Mouse (Mus musculus): ENCODE measurements around the gene Galnt17. TPM values are rescaled to one million over a fixed set of nuclear protein-coding genes. Genes with fewer than 3 reads are reported as not detected.

Galnt17 gene
- polyA plus RNA-seq, 2 experiments: 3.4 to 5.9 TPM

- H3K27me3 ChIP-seq (ENCODE audit: control insufficient read depth, insufficient read depth, low read length): no peaks in the 10 kb centered on the region
- 0 out of 2 replicates have a peak, but pooled peaks cover 6% of the 10 kb centered on the region for H3K4me1 ChIP-seq (ENCODE audit: control insufficient read depth, insufficient read depth, low read length)
- no peak overlapping the region for H3K4me3 ChIP-seq (replicated peaks; ENCODE audit: low read length)
- no peaks in the 10 kb centered on the region for H3K36me3 ChIP-seq (ENCODE audit: control insufficient read depth, insufficient read depth, low read length)
- DNase-seq (ENCODE audit: low spot score) (peak; percentile 58), ATAC-seq (ENCODE audit: low FRiP score, low read depth) (no peak)
- H3K27ac ChIP-seq (replicated peaks; ENCODE audit: low read depth, low read length): 0 out of 2 replicates have a peak overlapping the region, but pooled peaks have one; percentile 33
- H3K9me3 ChIP-seq (ENCODE audit: control insufficient read depth, low read length): no peaks in the 10 kb centered on the region
- no peak overlapping the region for H3K9ac ChIP-seq (ENCODE audit: low read depth, low read length, severe bottlenecking)
- no peak for TF ChIP-seq POLR2A (IDR thresholded peaks at IDR 0.05; ENCODE audit: borderline replicate concordance, extremely low read depth, insufficient read depth, insufficient read length)
- H3K4me2 ChIP-seq (replicated peaks; ENCODE audit: low read depth, low read length, severe bottlenecking): no peak overlapping the region
- 43% methylated on average over 6 of the region's 6 CpGs for WGBS
Measured at GRCm38 (mm10) chr5:130950894-130951400, 357.4 kb downstream of the Galnt17 start.

- H3K27ac ChIP-seq (replicated peaks; ENCODE audit: low read depth, low read length): no peak overlapping the region
- no peak for TF ChIP-seq POLR2A (IDR thresholded peaks at IDR 0.05; ENCODE audit: borderline replicate concordance, extremely low read depth, insufficient read depth, insufficient read length)
- 0 out of 2 replicates have a peak, but pooled peaks cover 6% of the 10 kb centered on the region for H3K4me1 ChIP-seq (ENCODE audit: control insufficient read depth, insufficient read depth, low read length)
- no peaks in the 10 kb centered on the region for H3K36me3 ChIP-seq (ENCODE audit: control insufficient read depth, insufficient read depth, low read length)
- H3K9ac ChIP-seq (ENCODE audit: low read depth, low read length, severe bottlenecking): no peak overlapping the region
- H3K4me2 ChIP-seq (replicated peaks; ENCODE audit: low read depth, low read length, severe bottlenecking): no peak overlapping the region
- H3K4me3 ChIP-seq (replicated peaks; ENCODE audit: low read length): no peak overlapping the region
- no peaks in the 10 kb centered on the region for H3K9me3 ChIP-seq (ENCODE audit: control insufficient read depth, low read length)
- ATAC-seq (ENCODE audit: low FRiP score, low read depth) (no peak; the same call in 1 of the 2 replicates), DNase-seq (ENCODE audit: low spot score) (no peak)
- WGBS: 26% methylated on average over 4 of the region's 4 CpGs
- no peaks in the 10 kb centered on the region for H3K27me3 ChIP-seq (ENCODE audit: control insufficient read depth, insufficient read depth, low read length)
Measured at GRCm38 (mm10) chr5:130950421-130950820, 357.9 kb downstream of the Galnt17 start.

DNA sequence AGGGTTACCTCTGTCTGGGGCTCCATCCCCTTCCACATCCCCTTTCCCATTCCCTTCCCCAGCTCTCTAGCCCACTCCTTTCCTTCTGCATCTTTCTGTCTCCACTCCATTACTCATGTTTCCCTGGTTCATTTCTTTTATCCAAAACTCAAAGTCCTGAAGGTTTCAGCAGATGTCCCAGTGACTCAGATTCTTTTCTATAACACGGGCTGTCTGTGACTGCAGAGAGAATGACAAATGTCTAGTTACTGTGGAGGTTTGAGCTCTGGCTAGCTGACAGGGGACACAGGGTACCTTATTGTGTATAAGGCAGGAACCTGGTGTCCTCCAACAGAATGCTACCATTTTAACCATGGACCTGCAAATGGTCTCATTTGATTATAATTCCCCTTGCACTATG lies 358.6 kb downstream of the Galnt17 start:
- DNase-seq (ENCODE audit: low spot score): no peak

DNA sequence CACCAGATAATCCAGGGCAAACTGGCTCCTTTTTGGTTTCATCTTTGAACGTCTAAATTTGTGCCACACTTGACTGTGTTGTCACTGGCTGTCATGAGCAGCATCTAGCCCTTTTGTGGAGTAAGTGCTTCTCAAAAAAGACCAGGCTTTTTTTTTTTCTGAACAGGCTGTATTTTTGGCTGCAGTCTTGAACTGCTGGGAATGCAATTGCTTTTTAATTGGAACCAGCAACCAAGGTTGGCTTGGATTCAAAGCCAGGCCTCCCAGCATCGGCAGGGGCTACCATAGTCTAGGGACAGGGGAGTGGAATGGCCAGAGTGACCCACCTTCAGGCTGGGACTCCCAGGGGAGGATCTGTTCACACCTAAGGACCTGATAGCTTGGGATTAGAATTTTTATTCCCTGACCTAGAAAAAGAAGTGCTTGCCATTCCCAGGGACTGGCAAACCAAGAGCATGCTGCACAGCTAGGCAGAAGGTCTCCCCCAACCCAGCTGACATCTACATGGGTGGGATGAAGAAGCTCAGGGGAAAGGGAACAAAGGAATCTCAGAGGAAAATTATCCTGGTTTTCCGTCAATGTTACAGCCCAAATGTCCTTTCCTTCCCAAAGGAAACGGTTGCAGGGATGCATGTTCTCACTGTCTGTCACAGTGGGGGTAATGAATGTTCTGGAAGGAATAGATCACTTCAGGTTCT lies 369.2 kb downstream of the Galnt17 start:
- peak; percentile 72 for ATAC-seq (ENCODE audit: low FRiP score, low read depth)
- no peak overlapping the region for H3K4me3 ChIP-seq (replicated peaks; ENCODE audit: low read length)
- 15% methylated on average over 4 of the region's 4 CpGs for WGBS
- H3K4me1 ChIP-seq (ENCODE audit: control insufficient read depth, insufficient read depth, low read length): peaks cover 13% of the 10 kb centered on the region
- no peak for TF ChIP-seq POLR2A (IDR thresholded peaks at IDR 0.05; ENCODE audit: borderline replicate concordance, extremely low read depth, insufficient read depth, insufficient read length)
- H3K36me3 ChIP-seq (ENCODE audit: control insufficient read depth, insufficient read depth, low read length): no peaks in the 10 kb centered on the region
- H3K27ac ChIP-seq (replicated peaks; ENCODE audit: low read depth, low read length): peak overlapping the region; percentile 68
- H3K9me3 ChIP-seq (ENCODE audit: control insufficient read depth, low read length): no peaks in the 10 kb centered on the region
- H3K27me3 ChIP-seq (ENCODE audit: control insufficient read depth, insufficient read depth, low read length): no peaks in the 10 kb centered on the region
- H3K9ac ChIP-seq (ENCODE audit: low read depth, low read length, severe bottlenecking): no peak overlapping the region
- peak; percentile 90 for DNase-seq (ENCODE audit: low spot score)
- H3K4me2 ChIP-seq (replicated peaks; ENCODE audit: low read depth, low read length, severe bottlenecking): no peak overlapping the region

More for the DNA sequence above, 358.6 kb downstream of the Galnt17 start:
- Histone ChIP-seq H3K4me2 (replicated peaks; ENCODE audit: low read depth, low read length, severe bottlenecking) (no peak overlapping the region), H3K4me1 (ENCODE audit: control insufficient read depth, insufficient read depth, low read length) (0 out of 2 replicates have a peak, but pooled peaks cover 6% of the 10 kb centered on the region), H3K9me3 (ENCODE audit: control insufficient read depth, low read length) (no peaks in the 10 kb centered on the region), H3K9ac (ENCODE audit: low read depth, low read length, severe bottlenecking) (no peak overlapping the region), H3K36me3 (ENCODE audit: control insufficient read depth, insufficient read depth, low read length) (no peaks in the 10 kb centered on the region), H3K27ac (replicated peaks; ENCODE audit: low read depth, low read length) (no peak overlapping the region), H3K4me3 (replicated peaks; ENCODE audit: low read length) (no peak overlapping the region), H3K27me3 (ENCODE audit: control insufficient read depth, insufficient read depth, low read length) (no peaks in the 10 kb centered on the region)
- 50% methylated on average over 1 of the region's 1 CpGs for WGBS
- TF ChIP-seq POLR2A (IDR thresholded peaks at IDR 0.05; ENCODE audit: borderline replicate concordance, extremely low read depth, insufficient read depth, insufficient read length): no peak
- no peak for ATAC-seq (ENCODE audit: low FRiP score, low read depth)

GRCm38 (mm10) chr5:130938274-130938741 lies 370.0 kb downstream of the Galnt17 start:
- no peak overlapping the region; the same call in 1 of the 2 replicates for H3K4me2 ChIP-seq (replicated peaks; ENCODE audit: low read depth, low read length, severe bottlenecking)
- no peak overlapping the region for H3K9ac ChIP-seq (ENCODE audit: low read depth, low read length, severe bottlenecking)
- H3K4me1 ChIP-seq (ENCODE audit: control insufficient read depth, insufficient read depth, low read length): peaks cover 13% of the 10 kb centered on the region
- no peaks in the 10 kb centered on the region for H3K36me3 ChIP-seq (ENCODE audit: control insufficient read depth, insufficient read depth, low read length)
- H3K27me3 ChIP-seq (ENCODE audit: control insufficient read depth, insufficient read depth, low read length): no peaks in the 10 kb centered on the region
- no peak for DNase-seq (ENCODE audit: low spot score)
- ATAC-seq (ENCODE audit: low FRiP score, low read depth): peak; percentile 65
- no peak overlapping the region for H3K4me3 ChIP-seq (replicated peaks; ENCODE audit: low read length)
- no peak for TF ChIP-seq POLR2A (IDR thresholded peaks at IDR 0.05; ENCODE audit: borderline replicate concordance, extremely low read depth, insufficient read depth, insufficient read length)
- peak overlapping the region; percentile 68 for H3K27ac ChIP-seq (replicated peaks; ENCODE audit: low read depth, low read length)
- H3K9me3 ChIP-seq (ENCODE audit: control insufficient read depth, low read length): no peaks in the 10 kb centered on the region
- 5% methylated on average over 7 of the region's 7 CpGs for WGBS
